Mouse (Mus musculus) embryo, embryonic 10 days (tissue): ENCODE measurements at regions not wholly inside any gene's neighbourhood (a gene's known extent, or its start where the extent isn't known, plus 50 kb on each side); places are given as distances from the start of the nearest gene placed in this dataset.

Experiments
- DNase-seq: peaks from one replicate; pipeline ENCODE4 v3.0.0-alpha.2; 2015; ENCODE audit warnings: low spot score

DNA sequence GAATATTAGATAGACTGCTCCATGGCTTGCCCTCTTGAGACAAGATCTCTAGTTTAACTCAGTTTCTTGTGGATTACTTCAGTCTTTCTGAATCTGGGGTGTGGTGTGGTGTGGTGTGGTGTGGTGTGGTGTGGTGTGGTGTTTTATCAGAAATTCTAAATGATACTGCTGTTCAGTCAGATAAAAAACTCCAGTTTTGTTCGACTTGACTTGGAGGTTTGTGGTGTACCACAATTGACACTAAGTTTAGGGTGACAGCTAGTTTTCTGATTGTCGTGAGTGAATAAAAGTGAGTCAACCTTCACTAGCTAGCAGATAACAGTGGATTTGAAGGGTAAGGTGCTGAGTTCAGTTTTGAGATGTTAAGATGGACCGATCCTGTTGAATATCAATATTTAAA is 89.5 kb upstream of the Cdkn2b start:
- DNase-seq: no peak

DNA sequence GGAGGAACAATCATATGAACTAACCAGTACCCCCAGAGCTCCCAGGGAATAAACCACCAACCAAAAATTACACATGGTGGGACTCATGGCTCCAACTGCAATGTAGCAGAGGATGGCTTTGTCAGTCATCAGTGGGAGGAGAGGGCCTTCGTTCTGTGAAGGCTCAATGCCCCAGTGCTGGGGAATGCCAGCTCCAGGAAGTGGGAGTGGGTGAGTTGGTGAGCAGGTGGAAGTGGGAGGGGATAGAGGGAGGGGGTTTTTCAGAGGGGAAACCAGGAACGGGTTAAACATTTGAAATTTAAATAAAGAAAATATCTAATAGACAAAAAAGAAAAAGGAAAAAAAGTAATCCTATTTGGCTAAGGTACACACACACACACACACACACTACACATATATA is 88.4 kb upstream of the Cdkn2b start:
- DNase-seq: no peak

DNA sequence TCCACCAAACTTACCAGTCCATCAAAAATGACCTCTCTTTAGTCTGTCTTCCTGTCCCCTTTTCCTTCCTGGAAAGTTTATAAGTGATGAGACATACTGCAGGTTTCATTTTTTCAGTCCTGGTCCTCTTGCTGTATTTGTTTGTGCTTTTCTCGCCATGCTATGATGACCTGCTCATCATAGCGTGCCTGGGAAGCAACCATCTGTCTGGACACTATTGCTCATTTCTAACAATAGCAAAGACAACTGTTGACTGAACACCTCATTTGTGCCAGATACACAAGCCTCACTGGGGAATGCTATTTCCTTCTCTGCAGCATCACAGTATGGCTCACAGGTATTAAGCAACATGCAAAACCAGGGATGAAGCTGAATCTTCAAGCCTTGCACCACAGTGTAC is 85.2 kb upstream of the Cdkn2b start:
- no peak for DNase-seq

DNA sequence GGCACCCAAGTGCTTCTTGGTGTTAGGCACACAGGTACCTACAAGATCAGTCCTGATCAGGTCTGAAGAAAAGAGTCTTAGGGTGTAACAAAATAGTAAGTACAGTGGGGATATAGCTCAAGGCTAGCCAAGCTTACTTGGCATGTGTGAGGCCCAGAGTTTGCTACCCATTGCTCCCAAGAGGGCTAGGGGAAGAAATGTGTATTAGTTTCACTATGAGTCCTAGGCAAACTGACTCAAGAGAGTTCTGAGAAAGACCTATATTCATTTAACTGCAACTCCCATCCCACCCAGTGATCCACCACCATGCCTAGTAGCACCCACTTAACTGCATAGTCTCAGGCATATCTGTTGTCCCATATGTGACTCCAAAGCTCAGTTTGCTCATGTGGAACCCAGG is 84.5 kb upstream of the Cdkn2b start:
- DNase-seq: no peak

DNA sequence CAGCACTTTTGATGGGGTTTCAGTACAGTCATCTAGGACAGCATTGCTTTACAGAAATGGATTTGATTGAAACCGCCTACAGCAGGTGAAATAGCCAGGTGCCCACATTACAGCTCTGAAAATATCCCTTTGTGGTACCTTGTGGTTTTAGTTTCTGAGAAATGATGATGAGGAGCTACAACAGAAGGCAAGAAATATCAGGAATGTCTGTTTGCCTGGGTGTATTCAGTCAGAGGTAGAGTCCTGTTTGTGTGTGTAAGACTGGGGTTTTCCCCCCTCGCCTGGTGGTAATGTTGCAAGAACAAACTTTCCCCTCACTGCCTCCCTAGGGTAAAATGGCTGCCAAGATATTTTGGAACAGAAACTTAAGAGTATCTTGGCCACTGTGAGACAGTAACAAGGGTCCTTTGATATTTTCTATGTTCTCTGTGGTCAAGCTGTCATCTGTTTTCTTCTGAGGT is 82.4 kb upstream of the Cdkn2b start:
- DNase-seq: no peak

DNA sequence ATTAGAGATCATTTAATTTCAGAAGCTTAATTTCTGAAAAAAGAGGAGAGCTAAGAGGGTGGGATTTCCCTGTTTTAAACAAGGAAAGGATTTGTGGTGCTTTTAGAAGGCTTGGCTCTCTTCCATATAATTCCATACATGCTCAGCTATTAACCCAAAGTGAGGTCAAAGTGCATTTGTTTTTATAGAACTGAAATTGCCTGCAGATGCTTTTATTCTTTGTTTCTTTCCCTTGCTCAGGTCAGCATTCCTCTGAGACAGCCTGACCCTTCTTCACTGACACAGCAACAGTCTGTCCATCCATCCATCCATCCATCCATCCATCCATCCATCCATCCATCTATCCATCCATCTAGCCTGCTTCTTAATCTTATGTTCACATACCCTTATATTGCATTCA is 82.0 kb upstream of the Cdkn2b start:
- DNase-seq: no peak

DNA sequence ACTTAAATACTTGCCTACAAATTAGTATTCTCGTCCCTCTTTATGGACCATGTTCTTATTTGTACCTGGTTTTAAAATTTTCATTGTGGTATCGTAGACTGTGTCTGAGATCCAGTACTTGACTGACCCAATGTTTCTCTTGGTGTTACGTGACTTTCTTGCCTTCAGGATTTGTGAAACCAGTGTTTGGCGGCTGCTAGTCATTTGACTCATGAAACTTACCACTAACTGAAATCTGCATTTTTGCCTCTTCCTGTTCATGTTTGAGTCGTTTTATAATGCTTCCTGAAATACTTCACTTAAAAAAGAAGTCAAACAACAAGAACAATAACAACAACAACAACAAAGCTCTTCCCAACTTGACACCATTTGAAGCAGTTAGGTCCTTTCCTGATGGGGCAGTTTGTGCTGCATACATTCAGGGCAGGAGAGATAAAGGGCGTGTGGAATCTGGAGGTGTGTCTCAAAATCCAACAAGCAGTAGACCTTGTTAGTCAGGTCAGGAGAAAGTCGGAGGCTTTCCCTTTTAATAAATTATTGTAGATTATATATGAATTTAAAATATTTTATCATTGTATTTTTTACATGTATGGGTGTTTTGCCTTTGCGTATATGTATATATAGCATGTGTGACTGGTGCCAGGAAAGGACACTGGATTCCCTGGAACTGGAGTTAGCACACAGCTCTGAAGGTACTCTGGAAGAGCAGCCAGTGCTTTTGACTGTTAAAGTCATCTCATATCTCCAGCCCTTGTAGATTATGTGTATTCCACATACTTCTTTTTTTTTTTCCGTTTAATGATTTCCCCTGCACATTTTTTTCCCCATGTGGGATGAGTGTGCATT is 80.8 kb upstream of the Cdkn2b start:
- no peak for DNase-seq

DNA sequence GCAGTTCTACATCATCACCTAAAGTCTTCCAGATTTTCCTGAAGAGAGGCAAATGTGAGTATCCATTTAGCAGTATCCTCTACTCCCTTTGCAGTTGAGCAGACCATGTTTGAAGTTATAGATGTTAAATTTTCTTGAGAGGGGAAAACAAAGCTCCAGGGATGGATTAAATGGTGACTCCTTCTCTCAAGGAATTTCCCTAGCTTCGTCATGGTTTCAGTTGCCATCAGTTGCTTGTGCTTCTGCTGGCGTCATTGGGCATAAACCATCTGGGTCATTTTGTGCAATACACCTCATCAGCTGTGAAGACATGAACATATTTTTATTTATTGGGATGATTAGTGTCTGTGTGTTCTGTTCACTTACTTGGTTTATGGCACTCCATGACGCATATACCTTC is 72.7 kb upstream of the Cdkn2b start:
- DNase-seq: no peak

DNA sequence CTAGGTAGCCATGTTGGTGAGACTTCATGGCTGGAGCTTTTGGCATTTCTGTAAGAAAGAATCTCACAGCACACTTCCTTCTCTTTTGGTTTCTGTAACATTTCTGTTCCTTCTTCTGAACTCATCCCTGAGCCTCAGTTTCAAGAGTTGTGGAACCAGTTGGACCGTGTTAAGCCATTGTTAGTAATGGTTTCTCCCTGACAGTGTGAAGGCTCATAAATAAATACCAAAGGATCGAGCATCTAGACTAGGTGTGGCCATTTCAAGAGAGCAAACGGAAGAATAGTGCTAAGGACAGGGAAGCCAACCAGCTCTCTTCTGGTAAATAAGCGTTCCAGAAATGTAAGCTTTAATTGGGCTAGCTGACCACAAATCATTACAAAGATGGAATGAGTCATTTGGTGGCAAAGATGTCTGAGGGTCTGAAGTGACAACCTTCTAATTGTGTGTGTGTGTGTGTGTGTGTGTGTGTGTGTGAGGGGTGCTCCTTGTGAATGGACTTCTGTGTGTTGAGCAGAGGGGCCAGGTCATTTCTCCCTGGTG is 71.7 kb upstream of the Cdkn2b start:
- no peak for DNase-seq

DNA sequence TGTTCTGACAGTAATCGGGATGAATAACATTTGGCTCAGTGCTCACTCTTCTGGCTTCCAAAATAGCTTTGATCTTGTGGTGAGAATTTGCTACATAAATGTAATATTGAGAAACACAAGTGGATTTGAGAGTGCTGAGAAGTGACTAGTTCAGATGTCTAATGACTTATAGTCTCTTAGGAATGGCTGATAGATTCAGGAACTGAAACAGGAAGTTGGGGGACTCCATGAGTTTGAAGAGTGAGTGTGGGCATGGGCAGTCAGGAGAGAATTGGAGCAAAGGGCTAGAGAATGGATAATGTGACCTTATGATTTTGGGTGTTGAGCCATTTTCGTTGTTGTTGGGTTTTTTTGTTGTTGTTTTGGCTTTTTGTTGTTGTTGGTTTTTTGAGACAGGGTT is 70.9 kb upstream of the Cdkn2b start:
- DNase-seq: no peak

DNA sequence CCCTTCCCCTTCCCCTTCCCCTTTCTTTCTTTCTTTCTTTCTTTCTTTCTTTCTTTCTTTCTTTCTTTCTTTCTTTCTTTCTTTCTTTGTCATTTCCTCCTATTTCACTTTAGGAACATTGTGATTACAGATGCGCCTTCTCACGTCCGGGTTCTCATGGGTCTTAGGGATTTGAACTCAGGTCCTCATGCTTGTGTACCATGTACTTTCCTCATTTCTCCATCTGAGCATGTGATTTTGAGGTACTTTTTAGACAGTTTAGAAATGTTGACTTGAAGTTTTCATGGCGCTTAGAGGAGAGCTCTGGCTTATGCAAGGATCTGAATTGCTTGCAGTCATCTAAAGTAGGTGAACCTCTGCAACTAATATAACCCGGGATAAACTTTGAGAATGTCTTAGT is 70.2 kb upstream of the Cdkn2b start:
- no peak for DNase-seq

DNA sequence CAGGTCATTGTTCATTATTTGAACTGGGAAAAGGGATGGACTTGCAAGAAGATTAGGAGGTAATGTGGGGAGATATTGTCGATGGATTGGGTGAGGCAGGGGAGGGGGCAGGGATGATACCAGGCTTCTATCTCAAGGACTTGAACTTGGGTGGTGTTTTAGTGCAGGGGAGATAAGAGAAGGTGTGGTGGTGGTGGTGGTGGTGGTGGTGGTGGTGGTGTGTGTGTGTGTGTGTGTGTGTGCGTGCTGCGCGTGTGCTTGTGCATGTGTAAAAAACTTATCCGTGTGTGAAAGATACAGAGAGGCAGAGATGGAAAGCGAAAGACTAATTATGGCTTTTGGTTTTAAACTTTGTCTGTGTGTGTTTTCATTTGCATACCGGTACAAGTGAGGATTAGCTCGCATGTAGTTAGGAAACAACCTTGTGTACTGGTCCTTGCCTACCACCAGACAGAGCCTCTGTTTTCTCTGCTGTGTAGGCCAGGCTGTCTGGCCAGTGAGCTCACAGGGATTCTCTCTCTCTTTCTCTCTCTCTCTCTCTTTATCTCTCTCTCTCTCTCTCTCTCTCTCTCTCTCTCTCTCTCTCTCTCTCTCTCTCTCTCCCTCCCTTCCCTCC is 69.6 kb upstream of the Cdkn2b start:
- no peak for DNase-seq

DNA sequence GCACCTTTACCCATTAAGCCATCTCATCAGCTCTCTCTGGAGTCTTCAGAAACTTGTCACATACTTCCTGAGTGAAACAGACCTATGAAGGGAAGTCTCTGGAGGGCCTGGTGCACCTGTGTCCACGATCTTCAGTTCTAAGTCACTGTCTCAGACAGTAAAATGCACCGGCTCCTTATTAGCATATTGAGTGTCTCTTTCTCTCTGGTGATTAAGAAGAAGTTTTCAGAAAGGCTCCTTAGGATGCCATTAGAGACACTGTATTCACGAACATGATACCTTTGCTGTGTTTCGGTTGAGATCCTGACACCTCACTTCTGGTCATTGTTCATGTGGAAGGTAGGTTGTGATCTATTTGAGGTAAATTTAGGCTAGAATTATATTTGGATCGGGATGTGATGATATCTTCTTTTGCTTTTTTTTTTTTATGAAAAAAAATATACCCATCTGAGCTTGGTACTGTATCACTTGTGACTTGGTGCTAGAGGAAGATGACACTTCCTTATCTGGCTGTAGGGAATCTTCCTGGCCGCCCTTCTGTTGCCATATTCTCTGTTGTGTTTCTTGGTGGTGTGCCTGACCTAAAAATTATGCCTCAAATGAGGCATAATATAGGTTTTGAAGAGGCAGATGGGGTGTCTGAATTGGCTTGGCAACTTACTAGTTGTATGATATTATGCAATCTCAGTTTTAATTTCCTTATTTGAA is 68.9 kb upstream of the Cdkn2b start:
- no peak for DNase-seq

DNA sequence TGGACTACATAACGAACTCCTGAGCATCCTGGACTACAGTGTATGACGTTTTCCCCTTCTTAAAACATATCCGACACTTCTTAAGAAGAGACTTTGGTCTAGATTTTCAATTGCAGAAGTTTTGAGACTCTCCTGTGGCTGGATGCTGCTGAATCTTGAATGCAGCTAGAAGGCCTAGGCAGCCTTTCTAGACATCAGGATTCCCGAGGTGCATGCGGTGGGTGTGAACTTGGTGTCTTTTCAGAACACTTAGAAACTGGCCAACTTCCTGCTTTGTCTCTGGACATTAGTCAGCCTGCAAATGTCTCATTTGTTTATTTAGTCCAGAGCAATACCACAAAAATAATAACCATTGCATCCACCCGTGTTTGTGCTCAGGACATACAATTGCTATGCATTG is 61.8 kb upstream of the Cdkn2b start:
- DNase-seq: no peak

DNA sequence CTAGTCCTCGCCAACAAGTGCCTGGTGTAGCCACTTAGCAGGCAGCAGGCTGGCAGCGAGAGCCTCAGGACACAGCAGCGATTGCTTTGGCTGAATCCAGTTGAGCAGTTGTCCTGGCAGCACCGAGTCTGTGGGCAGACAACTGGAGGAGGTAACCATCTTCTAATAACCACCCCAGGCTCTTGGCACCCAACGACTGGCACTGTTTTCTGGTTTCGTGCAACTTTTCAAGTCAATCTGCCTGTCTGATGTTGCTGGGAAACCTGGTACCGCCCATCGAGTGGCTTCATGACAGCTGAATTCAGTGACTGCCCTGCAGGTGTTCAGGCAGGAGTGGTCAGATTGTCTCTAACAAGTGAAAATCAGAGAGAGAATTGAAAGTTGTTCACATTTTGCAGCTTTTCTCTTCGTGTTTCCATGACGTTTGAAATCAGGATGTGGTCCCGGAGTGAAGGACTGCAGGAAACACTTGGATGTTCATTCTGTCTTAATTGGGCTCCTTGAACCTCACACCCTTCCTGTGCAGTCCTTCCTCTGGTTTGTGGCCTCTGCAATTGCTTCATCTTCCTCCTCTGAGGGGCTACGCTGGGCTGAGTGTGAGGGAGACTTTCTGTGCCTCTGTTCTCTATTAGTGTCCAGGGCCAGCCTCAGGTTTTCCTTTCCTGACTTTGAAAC is 58.1 kb upstream of the Cdkn2b start:
- no peak for DNase-seq

DNA sequence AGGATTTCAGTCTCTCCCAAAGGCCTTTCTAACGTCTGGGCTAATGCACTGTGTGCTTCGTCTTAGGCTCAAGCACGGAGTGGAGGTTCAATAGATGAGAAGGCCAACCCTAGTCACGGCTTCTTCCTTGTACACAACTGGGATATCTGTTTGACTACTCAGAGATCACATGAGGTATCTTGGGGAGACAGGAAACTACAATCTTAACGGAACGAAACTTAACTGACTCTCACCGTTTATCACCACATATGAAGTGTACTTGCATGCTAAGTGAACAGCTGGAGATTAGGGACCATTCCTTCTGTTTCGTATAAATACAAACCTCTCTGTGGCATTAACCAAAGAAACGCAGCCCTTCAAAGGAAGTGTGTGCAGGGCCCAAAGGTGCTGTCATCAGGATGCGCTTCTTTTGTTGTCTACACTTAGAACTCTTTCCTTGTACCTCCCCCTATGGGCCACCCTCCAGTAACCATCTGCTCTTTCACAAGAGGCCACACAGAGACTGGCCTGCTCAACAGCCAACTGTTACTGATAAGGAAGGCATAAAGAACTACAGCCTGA is 55.8 kb upstream of the Cdkn2b start:
- DNase-seq: no peak

DNA sequence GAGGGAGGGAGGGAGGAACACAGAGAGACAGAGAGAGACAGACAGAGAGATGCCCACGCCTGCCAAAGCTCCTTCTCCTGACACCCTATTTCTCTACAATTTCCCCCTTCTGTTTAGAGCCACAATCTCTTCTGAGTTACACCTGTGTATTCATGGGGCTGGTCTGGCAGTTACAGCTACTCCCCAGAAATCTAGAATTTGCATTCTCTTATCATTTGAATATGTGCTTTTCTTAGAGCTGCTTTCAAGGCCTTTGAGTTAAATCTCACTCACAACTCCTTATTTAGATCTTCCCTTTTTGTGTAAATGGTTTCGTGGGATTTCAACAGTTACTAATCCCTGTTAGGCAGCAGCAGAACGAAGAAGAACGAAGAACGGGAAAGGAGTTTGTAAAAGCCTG is 55.0 kb upstream of the Cdkn2b start:
- DNase-seq: no peak

DNA sequence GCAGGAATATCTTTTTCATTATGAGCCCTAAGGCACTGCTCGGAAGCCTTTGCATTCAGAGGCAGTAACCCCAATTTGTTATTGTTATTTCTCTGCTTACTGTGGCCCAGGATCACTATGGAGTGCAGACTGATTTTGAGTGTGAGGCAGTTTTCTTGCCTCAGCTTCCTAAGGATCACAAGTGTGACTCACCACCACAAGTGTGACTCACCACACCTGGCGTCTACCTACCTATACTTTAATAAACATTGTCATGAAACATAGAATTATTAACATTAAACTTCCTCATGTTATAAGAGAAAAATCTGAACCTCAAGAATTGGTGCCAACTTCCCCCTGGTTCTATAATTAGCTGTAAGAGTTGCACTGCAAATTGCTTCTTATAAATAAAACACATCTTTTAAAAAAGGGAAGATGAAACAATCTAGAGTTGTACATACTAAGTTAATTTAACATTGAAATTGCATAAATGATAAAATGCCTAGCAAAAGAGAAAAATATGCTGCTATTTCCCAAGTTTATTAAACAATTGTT is 52.4 kb upstream of the Cdkn2b start:
- no peak for DNase-seq

DNA sequence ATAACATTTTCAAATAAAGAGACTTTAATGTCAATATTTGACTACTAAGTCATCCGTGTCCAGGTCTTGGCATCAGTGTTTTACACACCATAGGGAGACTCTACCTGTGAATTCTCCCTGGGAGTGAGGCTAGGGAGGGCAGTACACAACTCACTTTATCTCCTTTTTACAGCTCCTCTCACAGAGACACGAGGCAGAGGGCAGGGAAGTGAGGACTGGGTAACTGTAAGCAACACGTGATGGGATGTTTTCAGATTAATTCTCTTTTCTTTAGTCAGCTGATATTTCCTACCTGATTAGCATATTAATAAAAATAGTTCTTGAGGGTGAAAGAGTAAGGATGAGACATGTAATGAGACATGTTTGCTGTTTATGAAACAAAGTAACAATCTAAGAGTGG is 51.8 kb upstream of the Cdkn2b start:
- DNase-seq: no peak

DNA sequence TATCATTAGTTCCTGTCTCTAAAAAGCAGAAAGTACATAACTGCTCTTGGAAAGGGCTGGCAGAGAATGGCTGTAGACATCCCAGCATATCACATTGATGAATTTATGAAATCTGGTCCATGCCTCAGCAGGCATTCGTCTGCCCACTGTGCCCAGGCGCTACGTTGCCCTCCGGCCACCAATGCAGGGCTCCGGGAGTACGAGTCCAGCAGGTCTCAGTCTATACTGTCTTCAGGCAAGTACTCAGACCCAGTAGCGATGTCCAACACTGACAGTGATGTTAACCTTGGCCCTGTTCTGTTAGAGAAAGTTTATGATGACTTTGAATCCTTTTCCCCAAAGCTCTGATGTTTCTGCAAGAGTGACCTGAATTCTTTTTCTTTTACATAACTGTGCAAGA is 50.5 kb upstream of the Cdkn2b start:
- DNase-seq: no peak
